Mouse (Mus musculus) ES-E14 (cell line): Measurements from ENCODE around the gene Aadacl2. TPM values are rescaled to one million over a fixed set of nuclear protein-coding genes. Genes with fewer than 3 reads are reported as not detected.

ENCODE experiments used
- DNase-seq: peaks from one replicate; pipeline ENCODE4 v3.0.0-alpha.2; 2013; ENCODE audit warnings: low read depth, low spot score
- H3K27ac ChIP-seq: 2 replicates; pipeline ENCODE4 v1.5.1; 2012; ENCODE audit warnings: low read depth, mild to moderate bottlenecking, low read length, moderate library complexity, mixed read lengths; ENCODE audit not compliant: poor library complexity, insufficient read depth, severe bottlenecking
- H3K36me3 ChIP-seq: 2 replicates; pipeline ENCODE4 v1.6.1; 2012; ENCODE audit warnings: mild to moderate bottlenecking, low read length, moderate library complexity, mixed read lengths; ENCODE audit not compliant: control insufficient read depth, poor library complexity, insufficient read depth, severe bottlenecking
- H3K4me1 ChIP-seq, 2 experiments: fragments of 150-350 bp in 1 of 2; sonication (generic) in 1 of 2; 2 replicates each; pipeline ENCODE4 v1.6.1; 2012; ENCODE audit warnings: low read length in 2 of 2, mild to moderate bottlenecking in 1 of 2, mixed read lengths in 1 of 2; ENCODE audit not compliant: control insufficient read depth in 2 of 2, insufficient read depth in 2 of 2, poor library complexity in 1 of 2
- H3K4me3 ChIP-seq, 2 experiments: fragments of 150-350 bp in 1 of 2; sonication (generic) in 1 of 2; 2 replicates each; pipeline ENCODE4 v1.5.1; 2012; ENCODE audit warnings: low read length in 2 of 2, low read depth in 1 of 2, mild to moderate bottlenecking in 1 of 2, mixed read lengths in 1 of 2; ENCODE audit not compliant: insufficient read depth in 1 of 2, poor library complexity in 1 of 2, severe bottlenecking in 1 of 2
- H3K9ac ChIP-seq: 2 replicates; pipeline ENCODE4 v1.6.1; 2012; ENCODE audit warnings: low read depth, mild to moderate bottlenecking, low read length, mixed read lengths; ENCODE audit not compliant: poor library complexity, insufficient read depth, severe bottlenecking
- H3K9me3 ChIP-seq: fragments of 150-350 bp; sonication (generic); 2 replicates; pipeline ENCODE4 v1.6.1; 2012; ENCODE audit warnings: low read depth, mild to moderate bottlenecking, low read length; ENCODE audit not compliant: control insufficient read depth, insufficient read depth
- CHD2 ChIP-seq: IDR thresholded peaks from 2 replicates; pipeline ENCODE4 v1.6.1; 2014; ENCODE audit warnings: mild to moderate bottlenecking, low read depth, low read length, inconsistent platforms
- HCFC1 ChIP-seq: IDR thresholded peaks from 2 replicates; pipeline ENCODE4 v1.6.1; 2012; ENCODE audit warnings: low read length, inconsistent platforms, borderline replicate concordance; ENCODE audit not compliant: insufficient read depth
- MAFK ChIP-seq: IDR thresholded peaks from 2 replicates; pipeline ENCODE4 v1.6.1; 2014; ENCODE audit warnings: mild to moderate bottlenecking, low read depth, low read length, inconsistent platforms; ENCODE audit not compliant: insufficient read depth
- ZC3H11A ChIP-seq: IDR thresholded peaks from 2 replicates; pipeline ENCODE4 v1.6.1; 2012; ENCODE audit warnings: low read depth, mild to moderate bottlenecking, inconsistent platforms, low read length, borderline replicate concordance
- ZNF384 ChIP-seq: IDR thresholded peaks from 2 replicates; pipeline ENCODE4 v1.6.1; 2012; ENCODE audit warnings: low read depth, low read length, inconsistent platforms
- in situ Hi-C, 2 experiments: fragments of 600-800 bp; cut with MboI; formaldehyde crosslinking; loops; one replicate each; pipeline ENCODE4 v1.15.1; 2025; ENCODE audit warnings: low sequenced_read_pairs in 2 of 2, inconsistent platforms in 1 of 2; ENCODE audit not compliant: unreplicated experiment in 2 of 2
- total RNA-seq: library from RNA; depleted of rRNA; stranded (reverse); fragments of 300-350 nt; gene quantifications from 2 replicates; pipeline ENCODE4 v1.2.3, GENCODE M21; 2012; rRNA removed

Aadacl2 gene
- 0.21 TPM in 1 of 2 replicates, not detected in the other for total RNA-seq

GRCm38 (mm10) chr3:60006443-60006842, at the start of gene Aadacl2:
Aadacl2 (plus strand) TSS chr3:60006743.
- DNase-seq: no peak
- no peaks in the 10 kb centered on the region for H3K9me3 ChIP-seq
- in situ Hi-C loops: no loop called here
- no peaks in the 10 kb centered on the region for H3K36me3 ChIP-seq
- no peak for TF ChIP-seq CHD2
- no peak for TF ChIP-seq ZC3H11A
- no peak for TF ChIP-seq MAFK
- TF ChIP-seq HCFC1: no peak
- no peak for TF ChIP-seq ZNF384
- H3K4me1 ChIP-seq: no peaks in the 10 kb centered on the region
- H3K27ac ChIP-seq: no peak within 1 kb of the TSS
- no peak within 1 kb of the TSS for H3K4me3 ChIP-seq
- no peak within 1 kb of the TSS for H3K9ac ChIP-seq

DNA sequence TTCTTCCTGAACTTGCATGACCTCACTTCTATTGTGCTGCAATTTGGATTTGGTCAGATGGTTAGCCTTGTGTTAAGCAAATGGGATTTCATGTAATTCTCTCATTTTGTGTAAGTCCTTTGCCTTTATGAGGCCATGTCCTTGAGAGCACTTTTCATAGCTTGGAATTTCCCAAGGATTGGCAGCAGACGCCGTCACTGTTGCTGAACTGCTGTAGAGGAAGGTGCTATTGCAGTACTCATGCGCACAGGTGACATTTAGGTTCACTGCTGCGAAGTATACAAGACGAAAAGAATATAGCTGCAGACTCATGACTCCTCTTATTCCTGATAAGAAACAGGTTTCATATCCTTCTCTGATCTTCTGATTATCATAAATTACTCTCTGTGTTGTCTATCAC, 35.7 kb upstream of the Aadacl2 start:
- H3K4me1 ChIP-seq: no peaks in the 10 kb centered on the region
- in situ Hi-C loops: no loop called here
- H3K27ac ChIP-seq: no peak overlapping the region
- no peaks in the 10 kb centered on the region for H3K9me3 ChIP-seq
- no peak overlapping the region for H3K9ac ChIP-seq
- TF ChIP-seq CHD2 (no peak), ZC3H11A (no peak), HCFC1 (no peak), MAFK (no peak), ZNF384 (no peak)
- no peak for DNase-seq
- H3K4me3 ChIP-seq: no peak overlapping the region
- no peaks in the 10 kb centered on the region for H3K36me3 ChIP-seq

DNA sequence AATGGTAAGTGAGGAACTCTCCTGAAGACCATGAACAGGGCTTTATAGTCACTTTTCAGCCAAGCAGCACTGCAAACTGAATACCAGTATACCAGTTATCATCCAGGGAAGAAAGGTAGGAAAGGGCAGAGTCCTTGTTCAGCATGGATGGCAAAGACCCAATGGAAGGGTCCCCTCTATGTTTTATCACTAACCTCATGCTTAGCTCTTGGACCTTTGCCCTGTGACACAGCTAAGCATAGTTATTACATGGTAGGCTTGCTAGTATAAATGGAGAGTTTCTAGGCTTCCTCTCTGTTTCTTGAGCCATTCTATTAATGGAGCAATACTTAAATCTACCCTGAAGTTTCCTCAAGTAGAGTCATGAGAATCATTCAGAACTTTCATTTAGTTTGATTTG, 32.0 kb upstream of the Aadacl2 start:
- H3K27ac ChIP-seq: no peak overlapping the region
- no peaks in the 10 kb centered on the region for H3K4me1 ChIP-seq
- no peak for TF ChIP-seq ZC3H11A
- no peak for TF ChIP-seq ZNF384
- no peak for TF ChIP-seq MAFK
- TF ChIP-seq CHD2: no peak
- no peak for TF ChIP-seq HCFC1
- in situ Hi-C loops: no loop called here
- no peak overlapping the region for H3K9ac ChIP-seq
- H3K9me3 ChIP-seq: no peaks in the 10 kb centered on the region
- no peak overlapping the region for H3K4me3 ChIP-seq
- H3K36me3 ChIP-seq: no peaks in the 10 kb centered on the region
- no peak for DNase-seq

DNA sequence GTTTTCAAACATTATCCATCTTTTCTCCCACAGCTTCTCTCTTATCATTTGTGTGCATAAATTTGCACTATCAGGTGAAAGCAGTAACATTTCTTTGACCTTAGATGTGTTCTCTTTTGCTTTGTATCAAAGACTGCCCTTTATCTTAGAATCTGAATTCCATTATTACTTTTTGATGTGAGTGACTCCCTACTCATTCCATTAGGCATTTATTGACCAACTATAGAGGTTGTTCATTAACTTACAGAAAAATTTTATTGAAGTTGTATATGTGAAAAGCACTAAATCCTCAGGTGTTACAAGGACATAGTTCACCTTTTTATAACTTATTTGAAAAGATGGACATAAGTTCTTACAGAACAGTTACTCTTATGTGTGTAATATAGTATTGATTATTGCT, 2.9 kb upstream of the Aadacl2 start:
- Histone ChIP-seq H3K9me3 (no peaks in the 10 kb centered on the region), H3K4me3 (no peak overlapping the region), H3K36me3 (no peaks in the 10 kb centered on the region), H3K9ac (no peak overlapping the region), H3K27ac (no peak overlapping the region), H3K4me1 (no peaks in the 10 kb centered on the region)
- TF ChIP-seq HCFC1: no peak
- no peak for TF ChIP-seq CHD2
- TF ChIP-seq ZNF384: no peak
- no peak for TF ChIP-seq ZC3H11A
- no peak for TF ChIP-seq MAFK
- in situ Hi-C loops: no loop called here
- DNase-seq: no peak

DNA sequence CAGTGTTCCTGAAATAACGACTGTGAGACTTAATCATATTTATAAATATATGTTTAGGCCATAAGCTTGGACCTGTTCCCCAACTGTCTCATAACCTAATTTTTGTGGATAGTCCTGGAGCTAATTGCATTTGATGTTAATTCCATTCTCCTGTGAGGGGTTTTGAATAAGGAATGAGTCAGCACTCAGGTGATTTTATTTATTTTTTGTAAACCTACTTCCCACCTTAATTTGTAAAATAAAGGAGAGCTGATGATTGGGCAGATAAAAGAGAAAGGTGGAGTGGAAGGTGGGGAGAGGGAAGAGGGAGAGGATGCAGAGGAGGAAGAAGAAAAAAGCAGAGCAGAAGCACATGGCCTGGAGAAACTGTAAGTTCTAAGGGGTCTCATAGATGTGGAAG, 18.9 kb downstream of the Aadacl2 start, which contains the start of gene Aadac:
Aadac (plus strand) TSS at position 301 of the 400 bp plus-strand sequence.
- no peaks in the 10 kb centered on the region for H3K9me3 ChIP-seq
- in situ Hi-C loops: no loop called here
- DNase-seq: no peak
- no peak within 1 kb of the TSS for H3K4me3 ChIP-seq
- no peaks in the 10 kb centered on the region for H3K36me3 ChIP-seq
- H3K9ac ChIP-seq: no peak within 1 kb of the TSS
- H3K4me1 ChIP-seq: no peaks in the 10 kb centered on the region
- no peak for TF ChIP-seq ZNF384
- no peak for TF ChIP-seq ZC3H11A
- no peak for TF ChIP-seq MAFK
- H3K27ac ChIP-seq: no peak within 1 kb of the TSS
